Mouse (Mus musculus) adipose tissue, adult 10 weeks (tissue): ENCODE data around the gene Rtl8b. TPM values are rescaled to one million over a fixed set of nuclear protein-coding genes. Genes with fewer than 3 reads are reported as not detected.

Experiments used
- polyA plus RNA-seq: library from polyadenylated mRNA; stranded (reverse); fragments of 350-450 nt; fragmentation: Illumina TruSeq; extraction: RNeasy Lipid Tissue Mini Kit (QIAGEN cat#74804); gene quantifications from one replicate; pipeline ENCODE4 v1.2.3, GENCODE M21; 2014; ENCODE audit warnings: low read depth, low replicate concordance

Rtl8b gene
- 55.4 TPM for polyA plus RNA-seq

DNA sequence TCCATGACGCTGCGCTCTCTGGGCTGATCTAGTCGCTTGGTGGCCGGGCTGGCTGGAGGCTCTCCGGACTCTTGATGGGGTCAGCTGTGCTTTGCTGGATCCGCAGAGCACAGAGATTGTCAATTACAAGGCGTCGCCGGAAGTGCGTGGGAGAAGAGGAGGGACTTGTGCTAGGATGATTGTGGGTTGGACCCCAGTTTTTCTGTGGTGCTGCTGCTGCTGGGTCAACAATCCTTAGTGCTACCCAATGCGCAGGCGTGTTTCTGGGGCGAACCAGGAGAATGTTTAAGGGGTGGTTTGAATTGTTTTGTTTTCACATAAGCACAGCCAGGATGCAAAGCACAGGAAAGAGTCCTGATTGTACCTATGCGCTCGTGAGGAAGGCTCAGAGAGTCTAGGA lies at the start of gene Rtl8b:
Gene Rtl8b, minus strand, starts transcription at position 115 of the 400 bp plus-strand sequence.

DNA sequence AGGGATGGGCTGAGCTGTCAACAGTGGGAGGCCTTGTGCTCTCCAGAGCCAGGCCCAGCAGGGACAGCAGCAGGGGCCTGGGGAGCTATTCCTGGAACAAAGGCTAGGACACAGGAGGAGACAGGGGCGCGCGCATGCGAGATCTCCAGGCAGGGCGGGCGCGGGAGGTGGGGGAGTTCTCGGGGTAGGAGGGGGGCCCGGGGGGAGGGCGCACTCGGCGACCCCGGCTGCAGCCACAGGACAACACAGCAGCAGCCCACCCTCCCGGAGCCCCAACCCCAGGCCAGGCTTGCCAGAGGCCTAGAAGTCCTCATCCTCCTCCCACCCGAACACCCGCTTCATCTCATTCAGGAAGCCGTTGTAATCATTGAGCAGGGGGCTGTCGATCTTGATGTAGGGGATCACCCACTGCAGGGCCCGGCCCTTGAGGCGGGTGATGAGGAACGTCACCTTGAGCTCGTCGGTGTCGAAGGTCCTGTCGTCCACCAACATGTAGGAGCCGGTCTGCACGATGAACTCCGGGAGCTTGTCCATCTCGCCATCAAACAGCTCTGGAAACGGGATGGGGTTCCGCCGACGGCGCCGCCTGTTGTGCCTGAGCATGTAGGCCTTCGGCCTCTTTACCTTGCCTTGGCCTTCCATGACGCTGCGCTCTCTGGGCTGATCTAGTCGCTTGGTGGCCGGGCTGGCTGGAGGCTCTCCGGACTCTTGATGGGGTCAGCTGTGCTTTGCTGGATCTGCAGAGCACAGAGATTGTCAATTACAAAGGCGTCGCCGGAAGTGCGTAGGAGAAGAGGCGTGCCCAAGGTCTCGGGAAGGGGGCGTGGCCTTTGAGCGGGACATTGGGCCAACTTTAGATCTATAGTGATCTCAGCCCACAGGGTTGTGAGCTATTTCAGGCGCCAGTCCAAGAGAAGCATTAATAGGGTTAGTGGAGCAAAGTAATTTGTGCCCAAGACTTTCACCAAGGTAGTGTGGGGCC lies 26.9 kb downstream of the Rtl8b start, which contains the start of gene Rtl8a:
Gene Rtl8a, minus strand, starts transcription at position 703 of the 982 bp plus-strand sequence.

Other genes starting within 250 kb of the Rtl8b start
- gene Etd, start 235.5 kb downstream of the Rtl8b start, polyA plus RNA-seq: not detected
- 29.4 TPM for gene Rtl8c, start 62.4 kb downstream of the Rtl8b start, polyA plus RNA-seq
- not detected for gene Gm14597, start 61.4 kb downstream of the Rtl8b start, polyA plus RNA-seq
- 43.7 TPM for gene Rtl8a, start 26.7 kb downstream of the Rtl8b start, polyA plus RNA-seq
- gene 4930502E18Rik, start 54.4 kb upstream of the Rtl8b start, polyA plus RNA-seq: not detected
- gene 1700013H16Rik, start 87.4 kb upstream of the Rtl8b start, polyA plus RNA-seq: 0.35 TPM
- not detected for gene Zfp36l3, start 106.0 kb upstream of the Rtl8b start, polyA plus RNA-seq
- gene Xlr, start 127.3 kb upstream of the Rtl8b start, polyA plus RNA-seq: 1.3 TPM